ENCODE assay signal across 8 mouse cellular contexts in genomic region chr8:126666327-126667085, GRCm38 (mm10).
DNase-seq lines count a peak whose midpoint lies in the region; ATAC-seq and TF ChIP-seq lines count a peak whose summit lies in the region.

No protein-coding gene starts in this region.

- peak overlapping the region; percentile 47 for H3K4me2 ChIP-seq in forebrain, postnatal 0 days (ENCODE audit: low read depth)
- peak overlapping the region; percentile 45 for H3K4me2 ChIP-seq in lung, embryonic 15.5 days

- no peaks in the 10 kb centered on the region for H3K27me3 ChIP-seq in G1E (ENCODE audit: insufficient read depth, low read length)
- H3K27me3 ChIP-seq in cerebellum, adult 2 months (ENCODE audit: control insufficient read depth, insufficient read depth, low read length), result no peaks in the 10 kb centered on the region
- H3K27me3 ChIP-seq in forebrain, postnatal 0 days (ENCODE audit: insufficient read depth, low read length), result no peaks in the 10 kb centered on the region
- no peaks in the 10 kb centered on the region for H3K27me3 ChIP-seq in lung, embryonic 15.5 days

- H3K9me3 ChIP-seq in G1E (replicated peaks), result no peaks in the 10 kb centered on the region
- no peaks in the 10 kb centered on the region for H3K9me3 ChIP-seq in forebrain, postnatal 0 days (ENCODE audit: low read length)
- no peaks in the 10 kb centered on the region for H3K9me3 ChIP-seq in lung, embryonic 15.5 days

- peak overlapping the region; percentile 90 for H3K27ac ChIP-seq in cerebellum, adult 2 months (ENCODE audit: insufficient read depth, low read length)
- H3K27ac ChIP-seq in forebrain, postnatal 0 days (ENCODE audit: low read depth, low read length), result peak overlapping the region; percentile 94
- peak overlapping the region; percentile 99 for H3K27ac ChIP-seq in lung, embryonic 15.5 days

- peak; percentile 58 for ATAC-seq in G1E (ENCODE audit: extremely low read depth, insufficient number of reproducible peaks, low FRiP score, poor library complexity, severe bottlenecking)
- peak; percentile 88 for ATAC-seq in forebrain, postnatal 0 days
- peak; percentile 92 for ATAC-seq in lung, embryonic 15.5 days (ENCODE audit: borderline replicate concordance, extremely low read depth, low FRiP score, low TSS enrichment)

- H3K4me3 ChIP-seq in G1E (ENCODE audit: low read depth, low read length), result peak overlapping the region; percentile 63; the same call in 1 of the 2 replicates
- H3K4me3 ChIP-seq in cerebellum, adult 2 months (replicated peaks; ENCODE audit: insufficient read depth, low read depth, low read length), result no peak overlapping the region
- H3K4me3 ChIP-seq in forebrain, postnatal 0 days (ENCODE audit: low read depth, low read length), result no peak overlapping the region
- H3K4me3 ChIP-seq in lung, embryonic 15.5 days, result no peak overlapping the region

- peak overlapping the region; percentile 47 for H3K9ac ChIP-seq in forebrain, postnatal 0 days
- 0 out of 2 replicates have a peak overlapping the region, but pooled peaks have one; percentile 25 for H3K9ac ChIP-seq in lung, embryonic 15.5 days

- TF ChIP-seq CTCF in G1E (IDR thresholded peaks at IDR 0.05; ENCODE audit: low read depth, low read length), result no peak
- no peak for TF ChIP-seq CTCF in cerebellum, adult 2 months (IDR thresholded peaks at IDR 0.05; ENCODE audit: borderline replicate concordance, insufficient read depth, low read depth, low read length)
- 0 out of 2 replicates have a peak, but pooled peaks have one; percentile 7 for TF ChIP-seq CTCF in forebrain, postnatal 0 days (IDR thresholded peaks at IDR 0.05; ENCODE audit: low read depth)

- WGBS in cerebellum, adult 2 months, result under 1% methylated on average over 15 of the region's 15 CpGs
- WGBS in forebrain, postnatal 0 days, result 4% methylated on average over 15 of the region's 15 CpGs
- 1% methylated on average over 15 of the region's 15 CpGs for WGBS in lung, embryonic 15.5 days

- 0 out of 2 replicates have a peak, but pooled peaks have one; percentile 19 for TF ChIP-seq POLR2A in cerebellum, adult 2 months (IDR thresholded peaks at IDR 0.05; ENCODE audit: borderline replicate concordance, insufficient read depth, low read length)

- H3K36me3 ChIP-seq in G1E (replicated peaks), result no peaks in the 10 kb centered on the region
- no peaks in the 10 kb centered on the region for H3K36me3 ChIP-seq in forebrain, postnatal 0 days (ENCODE audit: insufficient read depth)
- H3K36me3 ChIP-seq in lung, embryonic 15.5 days, result no peaks in the 10 kb centered on the region

- DNase-seq in G1E (ENCODE audit: low spot score), result peak; percentile 83
- DNase-seq in cerebellum, adult 2 months, result peak; percentile 99 to 100
- DNase-seq in forebrain, postnatal 0 days, result peak; percentile 100
- peak; percentile 100 for DNase-seq in heart, postnatal 4 days
- peak; percentile 100 for DNase-seq in layer of hippocampus, adult 8-10 months (ENCODE audit: low spot score in 2 of 2)
- peak; percentile 98 for DNase-seq in ovary, adult 18-20 months (ENCODE audit: low spot score)
- peak; percentile 89 for DNase-seq in thymus, postnatal 0 days (ENCODE audit: low spot score)

- peaks cover 81% of the 10 kb centered on the region for H3K4me1 ChIP-seq in G1E (ENCODE audit: insufficient read depth, low read depth, low read length)
- H3K4me1 ChIP-seq in cerebellum, adult 2 months (ENCODE audit: control insufficient read depth, insufficient read depth, low read length), result peaks cover 34% of the 10 kb centered on the region
- H3K4me1 ChIP-seq in forebrain, postnatal 0 days (ENCODE audit: insufficient read depth), result peaks cover 64% of the 10 kb centered on the region
- peaks cover 76% of the 10 kb centered on the region for H3K4me1 ChIP-seq in lung, embryonic 15.5 days
